Mouse (Mus musculus): ENCODE measurements at regions not wholly inside any gene's neighbourhood (a gene's known extent, or its start where the extent isn't known, plus 50 kb on each side); places are given as distances from the start of the nearest gene placed in this dataset.

DNA sequence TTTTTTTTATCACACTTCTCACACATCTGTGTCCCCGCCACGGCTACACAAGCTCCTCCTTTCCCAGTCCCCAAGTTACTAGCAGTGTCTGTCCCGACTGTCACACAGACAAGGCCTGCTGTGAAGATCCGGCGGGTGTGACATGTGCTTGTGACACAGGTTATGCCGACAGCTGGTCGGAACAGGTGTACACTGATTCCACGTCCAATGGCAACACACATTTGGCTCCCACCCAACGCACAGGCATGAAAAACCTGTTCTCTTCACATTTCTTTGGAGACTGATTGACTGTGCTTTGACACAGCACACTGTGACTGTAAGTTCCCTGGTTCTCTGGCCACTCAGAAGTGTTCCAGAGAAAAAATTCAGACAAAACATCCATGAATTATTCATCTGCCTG is 281.4 kb downstream of the En1 start:
- DNase-seq (ENCODE audit: low spot score in 2 of 2): no peak

DNA sequence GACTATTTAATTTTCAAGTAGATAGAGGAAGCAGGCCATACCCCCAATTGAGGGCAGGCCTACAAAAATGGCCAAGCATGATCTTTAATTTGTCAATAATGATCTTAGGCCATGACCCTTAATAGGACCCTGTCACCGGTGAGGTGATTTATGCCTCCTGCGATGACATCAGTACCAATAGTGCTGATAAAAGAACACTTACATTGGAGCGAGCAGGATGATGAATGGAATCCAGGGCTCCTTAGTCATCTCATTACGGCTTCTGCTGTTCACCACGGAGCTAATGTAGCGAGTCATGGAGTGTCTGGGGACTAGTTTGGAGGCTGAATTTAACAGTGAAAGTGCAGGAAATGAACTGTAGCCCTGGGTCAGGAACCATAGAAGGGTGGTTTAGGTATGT is 308.6 kb downstream of the En1 start:
- no peak for DNase-seq (ENCODE audit: low spot score in 2 of 2)

DNA sequence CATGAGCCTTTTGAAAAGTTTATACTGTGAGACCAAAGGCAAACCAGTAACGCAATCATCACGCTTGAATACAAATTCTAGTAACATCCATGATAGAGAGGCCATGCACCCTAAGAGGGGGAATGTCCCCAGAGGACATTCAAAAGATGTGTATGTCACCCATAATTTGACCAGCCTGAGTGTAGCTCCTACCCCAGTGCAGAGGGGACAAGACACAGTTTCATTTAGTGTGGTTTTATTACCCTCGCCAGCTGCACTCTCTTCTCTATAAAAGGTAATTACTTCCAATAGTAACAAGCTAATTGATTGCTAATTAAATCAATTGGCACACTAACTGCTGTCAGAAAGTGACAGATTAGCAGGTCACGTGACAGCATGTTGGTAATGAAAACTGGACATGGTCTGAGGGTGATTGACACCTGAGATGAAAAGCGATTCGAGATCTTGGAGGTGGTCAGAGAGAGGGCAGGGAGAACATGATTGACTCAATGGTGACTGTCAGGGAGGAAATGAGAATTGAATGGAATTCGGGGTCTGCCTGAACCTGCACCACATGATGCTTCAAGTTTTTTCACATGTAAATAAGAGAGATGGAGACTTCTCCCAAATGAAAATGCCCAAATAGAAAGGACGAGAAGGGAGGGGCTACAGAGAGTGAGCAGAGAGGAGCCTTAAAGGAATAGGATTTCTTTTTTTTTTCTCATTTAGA is 309.9 kb downstream of the En1 start:
- no peak for DNase-seq (ENCODE audit: low spot score in 2 of 2)

DNA sequence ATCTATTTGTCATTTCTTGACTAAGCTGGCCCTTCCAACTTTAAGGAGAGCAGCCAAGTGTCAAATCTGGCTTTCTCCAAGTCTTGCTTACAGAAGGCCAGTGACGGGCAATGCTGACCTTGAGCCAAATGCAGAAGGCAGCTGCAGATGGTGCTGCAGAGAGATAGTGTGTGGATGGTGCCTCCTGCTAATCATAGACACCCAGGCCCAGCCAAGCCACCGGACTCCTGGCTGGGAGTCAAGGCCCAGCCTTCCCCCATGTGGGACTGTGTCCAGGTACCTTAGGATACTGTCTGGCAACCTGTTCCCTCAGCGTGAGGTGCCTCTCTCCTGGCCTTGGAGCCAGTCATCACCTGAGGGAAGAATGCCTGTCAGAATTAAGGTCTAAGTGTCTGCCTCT is 319.3 kb downstream of the En1 start:
- no peak for DNase-seq (ENCODE audit: low spot score in 2 of 2)

DNA sequence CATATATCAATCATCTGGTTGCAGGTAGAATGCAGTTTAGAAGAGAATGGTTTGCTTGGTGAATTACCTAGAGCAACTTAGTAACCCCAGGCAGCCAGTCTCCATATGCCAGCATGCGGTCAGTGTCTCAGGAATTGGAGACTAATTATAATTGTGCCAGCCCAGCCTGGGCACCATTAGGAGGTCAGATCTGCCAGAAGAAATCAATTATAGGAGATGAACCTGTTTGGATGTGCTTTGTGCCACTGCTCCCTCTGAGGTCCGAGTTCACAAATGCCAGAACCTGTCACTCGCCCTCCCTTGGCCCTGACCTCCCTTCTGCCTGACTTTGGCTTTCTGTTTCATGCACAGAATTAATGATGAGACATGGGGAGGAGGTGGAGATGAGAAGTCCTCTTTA is 323.1 kb downstream of the En1 start:
- DNase-seq (ENCODE audit: low spot score in 2 of 2): no peak

DNA sequence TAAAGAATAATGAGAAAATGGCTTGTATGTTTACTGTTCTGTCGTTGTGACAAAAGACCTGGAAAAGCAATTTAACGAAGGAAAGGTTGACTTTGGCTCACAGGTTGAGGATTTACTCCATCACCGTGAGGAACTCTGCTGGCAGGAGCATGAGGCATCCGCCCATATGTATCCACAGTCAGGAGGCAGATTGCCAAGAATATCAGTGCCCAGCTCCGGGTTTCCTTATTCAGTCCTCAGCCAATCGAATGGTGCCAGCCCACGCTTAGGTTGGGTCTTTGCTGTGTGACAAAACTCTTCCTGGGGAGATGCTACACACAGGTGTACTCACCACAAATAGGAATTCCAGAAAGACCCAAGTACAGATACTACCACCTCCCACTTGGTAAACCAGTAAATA is 327.9 kb downstream of the En1 start:
- DNase-seq (ENCODE audit: low spot score in 2 of 2): no peak

DNA sequence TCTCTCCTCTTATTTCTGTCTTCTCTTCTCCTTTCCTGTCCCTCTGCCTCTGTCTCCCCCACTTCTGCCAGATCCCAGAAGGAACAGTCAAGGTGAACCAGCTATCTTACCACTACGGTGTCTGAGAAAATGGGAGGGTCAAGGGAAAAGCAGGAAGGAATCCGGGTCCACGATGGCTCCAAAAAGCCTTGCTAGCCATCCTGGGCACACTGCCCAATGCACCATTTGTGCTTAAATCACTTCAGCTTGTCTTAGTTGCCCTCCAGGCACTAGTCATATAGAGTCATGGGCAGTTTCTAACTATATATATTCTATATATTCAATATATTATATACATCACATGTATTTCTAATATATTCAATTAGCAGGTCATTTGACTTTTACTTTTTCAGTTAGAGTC is 333.1 kb downstream of the En1 start:
- DNase-seq (ENCODE audit: low spot score in 2 of 2): no peak

DNA sequence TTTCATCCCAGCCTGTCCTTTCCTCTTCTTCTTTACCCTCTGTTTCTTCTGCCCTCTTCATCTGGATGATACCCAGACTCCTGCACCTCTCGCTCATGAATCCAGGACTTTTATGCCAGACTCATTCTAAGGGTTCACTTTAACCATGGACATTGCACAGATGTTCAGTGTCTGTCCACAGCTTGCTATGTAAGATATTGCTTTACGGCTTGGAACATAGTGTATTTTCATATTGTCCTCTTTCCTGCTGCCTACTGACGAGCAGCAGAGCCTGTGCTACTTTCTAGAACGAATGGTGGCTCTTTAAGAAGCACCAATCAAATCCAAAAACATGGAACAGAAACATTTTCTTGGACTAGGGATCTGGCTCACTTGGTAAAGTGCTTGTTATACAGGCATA is 341.5 kb downstream of the En1 start:
- DNase-seq (ENCODE audit: low spot score in 2 of 2): no peak

DNA sequence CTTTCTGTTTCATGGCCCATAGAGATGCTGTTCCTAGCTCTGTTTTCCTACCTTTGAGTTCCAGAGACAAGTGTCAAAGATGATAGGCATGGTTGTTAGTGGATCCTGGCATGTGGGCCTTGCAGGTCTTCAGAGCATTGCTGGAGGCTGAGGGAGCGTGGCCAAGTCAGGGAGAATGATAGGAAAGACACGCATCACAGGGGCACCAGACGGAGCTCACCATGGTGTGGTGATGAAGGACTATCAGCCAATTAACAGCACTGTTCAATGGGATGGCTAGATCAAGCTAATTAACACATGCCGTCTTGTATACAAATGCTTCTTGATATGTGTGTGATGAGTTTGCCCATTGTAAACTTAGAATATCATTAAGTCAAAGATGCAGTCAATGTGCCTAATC is 344.1 kb downstream of the En1 start:
- no peak for DNase-seq (ENCODE audit: low spot score in 2 of 2)

DNA sequence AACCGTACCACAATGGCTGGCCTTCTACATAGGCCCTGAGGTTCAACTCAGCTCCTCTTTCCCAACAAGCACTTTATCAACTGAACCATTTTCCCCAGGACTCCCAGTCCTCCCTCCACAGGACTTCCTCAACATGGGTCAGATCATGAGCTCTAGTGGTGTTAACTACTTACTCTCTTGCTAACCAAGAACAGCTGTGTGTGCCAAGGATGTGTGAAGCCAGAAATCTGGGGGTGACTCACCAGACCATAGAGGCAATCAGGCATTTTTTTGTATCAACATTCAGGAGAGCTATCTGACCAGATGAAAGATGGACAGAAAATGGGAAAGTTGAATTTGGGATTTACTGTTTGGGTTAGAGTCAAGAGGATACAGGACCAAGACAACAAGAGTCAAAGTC is 359.0 kb downstream of the En1 start:
- no peak for DNase-seq (ENCODE audit: low spot score in 2 of 2)

DNA sequence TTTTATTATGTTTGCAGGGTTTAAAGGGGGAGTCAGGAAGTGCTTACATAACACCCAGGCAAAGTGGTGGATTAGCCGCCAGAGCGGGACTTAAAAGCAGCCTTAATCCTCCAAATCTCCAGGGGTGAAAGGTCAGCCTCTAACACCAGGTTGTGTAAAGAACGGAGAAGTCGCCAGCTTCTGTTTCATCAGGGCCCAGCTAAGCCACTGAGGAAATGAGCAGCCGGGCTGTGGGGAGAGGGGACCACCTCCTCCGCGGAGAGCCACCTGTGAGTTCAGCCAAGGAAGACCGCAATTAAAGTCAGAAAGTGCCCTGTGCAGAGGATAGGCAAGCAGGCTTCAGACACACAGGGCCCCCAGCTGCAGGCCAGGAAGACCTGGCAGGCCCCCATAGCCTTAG is 359.8 kb downstream of the En1 start:
- no peak for DNase-seq (ENCODE audit: low spot score in 2 of 2)

DNA sequence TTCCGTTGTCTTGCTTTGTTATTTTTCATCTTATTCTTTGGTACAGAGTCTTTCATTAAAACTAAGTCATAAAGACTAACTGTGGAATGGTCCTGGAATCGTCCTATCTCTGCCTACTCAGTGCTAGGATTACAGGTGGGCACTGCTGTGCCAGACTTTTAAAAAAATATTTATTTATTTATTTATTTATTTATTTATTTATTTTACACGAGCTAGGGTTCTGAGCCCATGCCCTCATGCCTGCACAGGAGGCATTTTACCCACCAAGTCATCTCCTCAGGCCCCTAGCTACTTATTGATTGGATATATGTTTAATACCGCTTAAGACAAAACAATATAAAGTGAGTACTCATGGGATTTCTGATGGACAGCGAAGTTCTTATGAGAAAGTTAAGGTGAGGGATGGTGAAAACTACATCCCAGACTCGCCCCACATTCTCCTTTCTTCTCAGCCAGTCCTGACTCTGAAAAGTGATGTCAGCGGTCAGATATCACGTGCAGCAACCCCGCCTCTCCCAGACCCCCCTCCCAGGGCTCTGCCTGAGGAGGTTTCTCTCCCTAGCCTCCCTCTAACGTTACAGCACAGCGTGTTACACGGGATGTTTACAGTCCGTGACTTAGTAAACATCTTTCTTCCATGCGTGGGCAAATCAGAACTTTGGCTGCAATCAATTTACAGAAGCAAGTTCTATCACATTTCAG is 361.4 kb downstream of the En1 start:
- no peak for DNase-seq (ENCODE audit: low spot score in 2 of 2)

DNA sequence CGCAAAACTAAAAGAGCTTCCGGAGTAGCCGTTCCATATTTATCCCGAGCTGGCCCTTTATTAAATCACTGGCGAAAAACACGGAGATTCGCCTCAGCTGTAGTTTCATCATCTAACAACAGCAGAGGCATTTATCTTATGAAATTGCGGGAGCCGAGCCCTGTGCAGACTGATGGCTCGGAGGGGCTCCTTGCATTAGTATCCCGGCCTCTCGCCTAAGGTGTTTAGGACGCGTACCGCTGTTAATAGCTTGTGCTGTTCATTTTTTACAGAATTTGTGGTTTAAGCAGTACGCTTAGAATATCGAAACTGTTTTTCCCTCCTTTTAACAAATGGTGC is 361.9 kb downstream of the En1 start:
- DNase-seq (ENCODE audit: low spot score in 2 of 2): no peak

DNA sequence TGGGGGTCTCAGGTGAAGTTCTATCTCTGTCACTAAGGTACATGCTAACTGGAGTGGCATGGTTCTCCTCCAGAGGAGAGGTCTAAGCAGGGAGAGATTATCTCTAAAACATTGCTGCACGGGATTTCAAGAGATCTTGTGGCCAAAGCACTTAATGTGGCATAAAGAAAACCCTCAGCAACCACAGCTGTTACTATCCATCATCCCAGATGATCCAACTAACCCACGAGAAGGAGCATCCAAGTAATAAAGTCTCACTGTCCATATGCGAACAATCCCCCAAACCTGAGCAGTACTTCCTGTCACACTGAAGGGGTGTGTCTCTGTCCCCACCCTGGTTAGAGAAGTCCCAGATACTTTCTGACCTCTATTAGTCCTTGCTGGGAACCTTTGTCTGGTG is 363.9 kb downstream of the En1 start:
- no peak for DNase-seq (ENCODE audit: low spot score in 2 of 2)

DNA sequence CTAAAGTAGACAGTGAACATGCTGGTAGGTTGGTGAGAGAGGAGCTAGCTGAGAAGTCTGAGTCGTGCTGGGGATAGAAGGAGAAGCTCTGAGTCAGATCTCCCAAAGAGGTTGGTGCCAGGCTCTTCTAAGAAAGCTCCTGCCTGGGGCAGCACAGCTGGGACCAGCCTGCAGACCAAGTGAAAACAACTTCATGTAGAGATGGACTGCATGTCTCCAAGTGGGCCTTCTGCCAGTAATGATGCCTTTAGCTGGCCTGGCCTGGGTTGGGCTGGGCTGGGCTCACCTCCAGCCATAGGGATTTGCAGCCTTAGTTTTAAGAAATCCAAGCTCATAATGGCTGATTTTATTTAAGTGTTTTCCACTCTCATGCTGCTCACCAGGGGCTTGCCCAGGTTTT is 357.7 kb downstream of the Insig2 start:
- no peak for DNase-seq (ENCODE audit: low spot score in 2 of 2)

DNA sequence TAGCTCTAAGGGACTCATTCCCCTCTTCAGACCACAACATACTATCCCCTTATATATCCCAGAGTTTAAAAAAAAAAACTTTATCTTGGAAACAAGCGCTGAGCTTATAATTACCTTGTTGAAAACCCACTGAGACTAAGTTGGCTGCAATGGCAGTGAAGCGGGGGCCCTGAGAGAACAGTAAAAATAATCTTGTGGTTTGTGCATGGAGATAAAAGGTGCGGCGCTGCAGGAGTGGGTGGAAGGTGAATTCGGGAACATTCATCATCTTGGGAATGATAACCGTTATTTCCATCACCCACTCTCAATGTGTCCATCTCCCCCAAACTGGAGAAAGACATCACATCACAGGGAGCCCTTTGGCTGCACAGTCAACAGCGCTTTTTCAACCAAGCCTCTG is 327.9 kb downstream of the Insig2 start:
- peak; percentile 6 for DNase-seq (ENCODE audit: low spot score in 2 of 2)

DNA sequence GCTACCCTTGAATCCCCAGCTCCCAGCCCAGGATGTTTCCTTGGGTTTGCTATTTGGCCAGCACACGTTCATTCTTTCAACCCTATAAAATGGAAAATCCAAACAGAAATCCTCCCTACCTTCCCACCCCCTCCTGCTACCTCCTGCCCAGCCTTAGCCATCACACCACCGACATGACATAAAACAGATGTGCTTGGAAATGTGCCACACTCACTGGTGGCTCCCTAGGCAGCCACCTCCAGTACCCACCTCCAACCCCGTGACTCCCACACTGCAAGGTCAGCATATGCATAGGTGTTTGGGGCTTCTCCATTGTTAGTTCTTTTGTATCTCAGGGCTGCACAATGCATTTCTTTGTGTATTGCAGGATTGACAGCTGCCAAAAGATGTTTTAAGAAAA is 327.2 kb downstream of the Insig2 start:
- no peak for DNase-seq (ENCODE audit: low spot score in 2 of 2)

DNA sequence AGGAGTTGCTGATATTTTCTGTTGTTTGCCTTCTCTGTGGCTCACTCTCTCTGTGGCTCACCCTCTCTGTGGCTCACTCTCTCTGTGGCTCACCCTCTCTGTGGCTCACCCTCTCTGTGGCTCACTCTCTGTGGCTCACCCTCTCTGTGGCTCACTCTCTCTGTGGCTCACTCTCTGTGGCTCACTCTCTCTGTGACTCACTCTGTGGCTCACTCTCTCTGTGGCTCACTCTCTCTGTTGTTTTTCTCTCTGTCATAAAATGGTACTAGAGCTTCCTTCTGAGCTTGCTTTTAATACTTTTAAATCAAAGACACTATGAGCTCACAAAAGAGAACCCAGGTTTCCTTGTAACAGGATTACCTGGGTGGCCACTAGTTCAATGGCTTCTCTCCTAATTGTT is 320.3 kb downstream of the Insig2 start:
- no peak for DNase-seq (ENCODE audit: low spot score in 2 of 2)

DNA sequence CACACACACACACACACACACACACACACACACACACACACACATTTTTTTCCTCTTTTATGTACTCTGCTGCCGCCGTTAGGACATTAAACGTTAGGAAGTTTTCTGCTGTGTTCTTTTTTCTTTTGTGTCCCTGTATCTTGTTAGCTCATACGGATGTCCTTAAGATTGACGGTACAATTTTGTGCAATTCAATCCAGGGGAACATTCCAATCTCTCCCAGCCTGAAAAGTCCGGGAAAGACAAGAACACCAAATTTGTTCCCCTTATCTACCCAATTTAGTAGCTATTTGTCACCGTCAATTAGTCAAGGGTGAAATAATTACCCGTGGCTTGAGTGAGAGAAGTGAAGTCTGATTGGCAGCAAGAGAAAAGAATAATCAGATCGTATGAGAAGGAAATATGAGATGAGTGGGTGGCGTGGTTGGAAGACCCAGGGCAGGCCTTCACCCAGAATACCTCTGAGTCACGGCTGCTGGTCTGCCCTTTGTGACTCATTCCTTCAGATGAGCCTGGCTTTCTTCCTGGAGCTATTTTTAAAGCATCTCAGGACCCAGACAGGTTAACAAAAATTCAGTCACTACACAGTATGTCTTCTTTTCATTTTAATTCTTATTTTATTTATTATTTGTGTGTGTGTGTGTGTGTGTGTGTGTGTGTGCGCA is 318.4 kb downstream of the Insig2 start:
- no peak for DNase-seq (ENCODE audit: low spot score in 2 of 2)

DNA sequence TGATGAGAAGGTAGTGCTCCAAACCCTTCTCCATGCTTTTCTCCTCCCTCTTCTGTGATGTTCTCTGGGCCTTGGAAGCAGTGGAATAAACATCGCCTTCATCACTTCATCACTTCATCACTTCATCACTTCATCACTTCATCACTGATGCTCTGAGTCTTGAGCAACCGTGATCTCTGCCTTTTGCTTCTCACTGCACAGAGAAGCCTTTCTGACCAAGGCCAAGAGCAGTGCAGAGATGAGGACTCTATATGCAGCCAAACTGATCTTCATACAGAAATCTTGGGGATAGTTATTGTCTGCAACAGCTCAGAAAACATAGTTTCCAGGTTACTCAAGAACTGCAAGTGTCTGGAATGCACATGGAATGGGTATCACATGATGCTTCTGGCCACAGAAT is 303.0 kb downstream of the Insig2 start:
- no peak for DNase-seq (ENCODE audit: low spot score in 2 of 2)

DNA sequence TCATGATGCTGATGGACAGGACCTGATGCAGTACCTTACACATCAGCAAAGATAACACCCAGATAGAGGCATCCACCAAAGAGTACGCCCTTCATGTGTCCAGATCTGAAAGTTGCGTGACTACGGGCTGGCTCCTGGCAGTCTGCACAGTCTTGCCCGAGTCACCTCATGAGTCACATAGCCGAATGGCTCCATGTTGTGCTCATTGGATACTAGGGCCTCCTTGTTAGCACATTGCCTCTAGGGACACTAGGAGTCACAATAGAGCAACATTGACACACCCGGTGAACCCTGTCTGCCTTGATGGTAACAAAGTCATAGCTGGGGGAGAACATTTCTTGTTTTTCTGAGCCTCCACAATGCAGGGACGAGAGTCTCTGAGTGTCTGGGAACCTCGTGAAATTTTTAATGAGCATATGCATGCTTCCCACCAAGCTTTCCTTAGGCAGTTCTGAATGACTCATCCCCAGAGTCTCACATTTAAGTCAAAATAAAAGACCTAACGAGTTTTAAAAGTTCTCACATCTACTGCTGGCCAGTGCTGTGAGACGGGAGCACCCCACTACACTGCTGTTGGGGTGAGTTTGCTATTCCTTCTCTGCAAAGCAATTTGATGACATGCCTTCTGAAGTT is 297.5 kb downstream of the Insig2 start:
- DNase-seq (ENCODE audit: low spot score in 2 of 2): no peak

DNA sequence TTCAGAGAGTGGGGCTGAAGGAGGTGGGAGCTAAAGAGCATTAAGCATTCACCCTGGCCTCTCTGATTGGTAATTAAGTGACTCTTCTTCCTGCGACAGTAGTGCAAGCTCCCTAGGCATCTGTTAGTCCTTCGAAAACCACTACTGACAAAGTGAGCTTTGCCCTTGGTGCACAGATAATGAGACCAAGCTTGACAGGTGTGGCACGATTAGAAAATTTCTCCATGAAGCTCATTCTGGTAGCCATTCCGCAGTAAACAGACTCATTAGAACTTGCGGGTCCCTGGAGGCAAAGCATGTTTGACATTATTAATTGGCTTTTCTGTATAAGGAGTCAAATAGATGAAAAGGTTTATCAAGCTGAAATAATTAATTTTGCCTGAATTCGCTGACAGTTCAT is 285.8 kb downstream of the Insig2 start:
- DNase-seq (ENCODE audit: low spot score in 2 of 2): no peak

DNA sequence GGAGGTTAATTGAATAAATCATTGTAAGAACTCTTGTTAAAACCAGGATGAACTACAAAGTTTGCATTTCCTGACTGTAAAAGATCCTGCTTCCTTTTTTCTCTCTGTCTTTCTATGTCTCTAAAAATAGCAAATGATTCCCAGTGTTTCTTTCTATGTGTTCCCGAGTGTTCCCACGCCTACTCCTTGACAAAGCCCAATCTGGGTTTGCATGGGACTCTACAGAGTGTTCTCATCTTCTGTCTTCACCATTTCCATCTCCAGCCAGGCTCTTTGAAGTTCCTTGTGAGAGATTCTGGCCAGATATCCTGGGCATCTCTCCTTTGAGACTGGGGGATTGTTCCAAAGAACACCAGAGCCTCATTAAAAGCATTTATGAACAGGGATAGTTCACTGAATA is 285.0 kb downstream of the Insig2 start:
- DNase-seq (ENCODE audit: low spot score in 2 of 2): peak; percentile 17 to 57

Data from right cerebral cortex, postnatal 36 days (tissue).